Mouse (Mus musculus) embryo, embryonic 9.5 days (tissue): ENCODE data around the gene Dctd.

ENCODE experiments used
- DNase-seq: peaks from one replicate; pipeline ENCODE4 v3.0.0-alpha.2; 2017; ENCODE audit errors: extremely low spot score

Dctd gene

GRCm38 (mm10) chr8:48098792-48099191 lies at the start of gene Dctd:
Gene Dctd (plus strand): TSS chr8:48099092.
- no peak for DNase-seq

- no peak for DNase-seq
Measured at GRCm38 (mm10) chr8:48053611-48054010, 45.3 kb upstream of the Dctd start.

- no peak for DNase-seq
Measured at GRCm38 (mm10) chr8:48063526-48064072, 35.3 kb upstream of the Dctd start.

- no peak for DNase-seq
Measured at GRCm38 (mm10) chr8:48074149-48074548, 24.7 kb upstream of the Dctd start.

GRCm38 (mm10) chr8:48082343-48082742 lies 16.5 kb upstream of the Dctd start:
- no peak for DNase-seq

- DNase-seq, result no peak
Measured at GRCm38 (mm10) chr8:48090661-48091060, 8.2 kb upstream of the Dctd start.

GRCm38 (mm10) chr8:48095378-48095777 lies 3.5 kb upstream of the Dctd start:
- no peak for DNase-seq

GRCm38 (mm10) chr8:48097131-48097794 lies 1.6 kb upstream of the Dctd start:
- peak; percentile 81 for DNase-seq

GRCm38 (mm10) chr8:48098081-48098639 lies 732 bp upstream of the Dctd start:
- peak; percentile 15 for DNase-seq

- DNase-seq, result no peak
Measured at GRCm38 (mm10) chr8:48100100-48100787, 1.4 kb downstream of the Dctd start.

GRCm38 (mm10) chr8:48109373-48109855 lies 10.5 kb downstream of the Dctd start:
- no peak for DNase-seq

GRCm38 (mm10) chr8:48109856-48110780 lies 11.2 kb downstream of the Dctd start:
- peak; percentile 83 for DNase-seq

- DNase-seq, result no peak
Measured at GRCm38 (mm10) chr8:48114591-48114990, 15.7 kb downstream of the Dctd start.

- no peak for DNase-seq
Measured at GRCm38 (mm10) chr8:48122991-48123390, 24.1 kb downstream of the Dctd start.

- DNase-seq, result no peak
Measured at GRCm38 (mm10) chr8:48124857-48125256, 26.0 kb downstream of the Dctd start.

- no peak for DNase-seq
Measured at GRCm38 (mm10) chr8:48126954-48127353, 28.1 kb downstream of the Dctd start.

- no peak for DNase-seq
Measured at GRCm38 (mm10) chr8:48130266-48130665, 31.4 kb downstream of the Dctd start.

- DNase-seq, result no peak
Measured at GRCm38 (mm10) chr8:48133321-48133720, 34.4 kb downstream of the Dctd start.

GRCm38 (mm10) chr8:48136804-48137650 lies 38.1 kb downstream of the Dctd start:
- no peak for DNase-seq

- no peak for DNase-seq
Measured at GRCm38 (mm10) chr8:48137651-48137937, 38.7 kb downstream of the Dctd start.

- no peak for DNase-seq
Measured at GRCm38 (mm10) chr8:48141023-48141422, 42.1 kb downstream of the Dctd start.
